Mouse (Mus musculus) intestine, postnatal 0 days (tissue): Measurements from ENCODE around the gene Gjd3. TPM values are rescaled to one million over a fixed set of nuclear protein-coding genes. Genes with fewer than 3 reads are reported as not detected.
A peak's percentile ranks its signal among the peaks of the same experiment; 100 is the strongest.

ENCODE experiments used
- ATAC-seq: fragments of 200-750 bp; cut with Nextera tagmentation; 2 replicates; pipeline ENCODE4 v1.8.0; 2017; ENCODE audit warnings: mild to moderate bottlenecking, moderate TSS enrichment, moderate library complexity
- H3K27ac ChIP-seq: fragments of 300-500 bp; sonication (generic); 2 replicates; pipeline ENCODE4 v1.5.1; 2014; ENCODE audit warnings: mild to moderate bottlenecking, low read depth, low read length, moderate library complexity
- H3K27me3 ChIP-seq: fragments of 300-500 bp; sonication (generic); replicated peaks from 2 replicates; pipeline ENCODE4 v1.6.1; 2014; ENCODE audit warnings: low read length, mixed read lengths; ENCODE audit not compliant: control insufficient read depth, insufficient read depth
- H3K36me3 ChIP-seq: fragments of 300-500 bp; sonication (generic); 2 replicates; pipeline ENCODE4 v1.6.1; 2014; ENCODE audit warnings: mild to moderate bottlenecking, moderate library complexity; ENCODE audit not compliant: control insufficient read depth, insufficient read depth
- H3K4me1 ChIP-seq: fragments of 300-500 bp; sonication (generic); replicated peaks from 2 replicates; pipeline ENCODE4 v1.6.1; 2014; ENCODE audit warnings: antibody characterized with exemption, low read length, mixed read lengths; ENCODE audit not compliant: control insufficient read depth, insufficient read depth
- H3K4me2 ChIP-seq: fragments of 300-500 bp; sonication (generic); replicated peaks from 2 replicates; pipeline ENCODE4 v1.6.1; 2014; ENCODE audit warnings: low read depth, mild to moderate bottlenecking, moderate library complexity
- H3K4me3 ChIP-seq: fragments of 300-500 bp; sonication (generic); 2 replicates; pipeline ENCODE4 v1.5.1; 2014; ENCODE audit warnings: low read depth, low read length
- H3K9ac ChIP-seq: fragments of 300-500 bp; sonication (generic); 2 replicates; pipeline ENCODE4 v1.6.1; 2014; ENCODE audit warnings: mild to moderate bottlenecking, low read depth, low read length
- H3K9me3 ChIP-seq: fragments of 300-500 bp; sonication (generic); 2 replicates; pipeline ENCODE4 v1.6.1; 2016; ENCODE audit warnings: mixed run types; ENCODE audit not compliant: control insufficient read depth
- CTCF ChIP-seq: sonication (generic); IDR thresholded peaks from 2 replicates; pipeline ENCODE4 v1.5.1; 2016; ENCODE audit warnings: low read depth, mild to moderate bottlenecking, control low read depth, antibody characterized with exemption, moderate library complexity
- WGBS: fragments of 180-500 bp; shearing (Covaris S2); extraction: QIAGEN DNeasy Blood & Tissue Kit; methylation state at CpG from one replicate; pipeline ENCODE4 v1.1.7; 2014; 5-methylcytosine and 5-hydroxymethylcytosine counted together
- polyA plus RNA-seq: library from polyadenylated mRNA; unstranded; fragments of >200 nt; fragmentation: Nextera tagmentation; extraction: Ambion mirVana; gene quantifications from 2 replicates; pipeline ENCODE4 v1.2.1, GENCODE M21; 2015

Gjd3 gene
- polyA plus RNA-seq, 1 experiment from 2014 or later: 0.80 TPM

DNA sequence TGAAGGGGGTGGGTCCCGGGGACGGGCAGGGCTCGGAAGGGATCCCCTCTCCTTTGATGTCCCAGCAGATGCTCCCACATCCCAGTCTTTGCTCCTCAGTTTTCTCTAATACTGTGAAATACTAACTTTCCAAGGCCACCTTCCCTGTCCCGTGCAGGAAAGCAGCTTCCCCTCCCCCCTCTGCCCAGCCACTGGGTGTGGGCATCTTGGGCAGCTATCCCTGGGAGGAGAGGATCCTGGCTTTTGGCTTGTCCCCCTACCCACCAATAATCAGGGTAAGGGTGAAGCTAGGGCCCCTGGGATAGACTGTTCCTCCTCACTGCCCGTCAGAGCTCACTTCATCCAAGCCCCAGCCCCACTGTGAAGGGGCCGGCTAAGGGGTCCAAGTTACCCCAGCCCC, 8.6 kb downstream of the Gjd3 start:
- 85% methylated on average over 6 of the region's 6 CpGs for WGBS
- 0 out of 2 replicates have a peak, but pooled peaks cover 3% of the 10 kb centered on the region for H3K4me1 ChIP-seq
- ATAC-seq: no peak
- no peaks in the 10 kb centered on the region for H3K9me3 ChIP-seq
- H3K4me3 ChIP-seq: no peak overlapping the region
- H3K27ac ChIP-seq: no peak overlapping the region
- H3K9ac ChIP-seq: no peak overlapping the region
- TF ChIP-seq CTCF: no peak
- H3K4me2 ChIP-seq: no peak overlapping the region
- no peaks in the 10 kb centered on the region for H3K27me3 ChIP-seq
- H3K36me3 ChIP-seq: peaks cover 54% of the 10 kb centered on the region

DNA sequence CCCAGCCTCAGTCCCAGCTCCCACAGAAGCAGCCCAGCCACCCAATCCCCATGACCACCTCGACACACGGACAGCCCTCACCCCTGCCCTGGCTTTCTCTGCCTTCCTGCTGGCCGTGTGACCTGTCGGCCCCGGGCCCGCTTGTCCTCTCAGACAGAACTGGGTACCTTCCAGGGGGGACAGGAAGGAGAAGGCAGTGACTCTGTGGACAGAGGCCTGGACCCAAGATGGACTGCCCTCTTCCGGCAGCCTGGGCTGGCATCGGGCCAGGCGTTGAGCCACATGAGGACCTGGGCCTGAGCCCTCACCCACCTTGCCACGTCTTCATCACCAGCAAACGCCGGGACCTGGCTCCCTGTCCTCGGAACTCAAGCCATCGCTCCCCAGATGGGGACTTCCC, 9.2 kb downstream of the Gjd3 start:
- Histone ChIP-seq H3K27ac (no peak overlapping the region), H3K27me3 (no peaks in the 10 kb centered on the region), H3K36me3 (peaks cover 57% of the 10 kb centered on the region), H3K4me3 (no peak overlapping the region), H3K9ac (no peak overlapping the region), H3K4me1 (0 out of 2 replicates have a peak, but pooled peaks cover 3% of the 10 kb centered on the region), H3K4me2 (no peak overlapping the region), H3K9me3 (no peaks in the 10 kb centered on the region)
- WGBS: 81% methylated on average over 14 of the region's 14 CpGs
- 0 out of 2 replicates have a peak, but pooled peaks have one; percentile 2 for TF ChIP-seq CTCF
- ATAC-seq: no peak

DNA sequence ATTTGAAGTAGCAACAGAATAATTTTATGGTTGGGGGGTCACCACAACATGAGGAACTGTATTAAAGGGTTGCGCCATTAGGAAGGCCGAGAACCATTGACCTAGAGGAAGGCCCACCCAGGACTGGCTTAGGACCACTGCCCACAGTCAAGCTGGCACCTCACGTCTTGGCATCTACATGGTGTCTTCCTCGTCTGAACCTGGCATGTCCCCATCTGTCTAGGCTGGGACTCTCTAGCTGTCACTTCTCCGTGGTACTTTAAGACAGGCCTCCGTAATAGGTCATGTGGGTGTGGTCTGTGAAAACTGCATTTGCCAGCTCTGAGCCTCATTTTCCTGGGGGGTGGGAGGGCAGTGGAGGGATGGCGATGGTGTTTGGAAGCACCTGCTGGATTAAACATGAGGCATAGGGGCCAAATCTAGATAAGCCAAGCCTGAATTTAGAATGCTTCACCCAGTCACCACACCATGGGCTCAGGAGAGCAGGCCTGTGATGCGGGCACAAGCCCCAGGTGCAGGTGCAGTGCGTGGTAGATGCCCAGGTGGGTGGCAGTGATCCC, 9.9 kb downstream of the Gjd3 start:
- Histone ChIP-seq H3K27me3 (no peaks in the 10 kb centered on the region), H3K27ac (peak overlapping the region; percentile 41; the same call in 1 of the 2 replicates), H3K36me3 (peaks cover 64% of the 10 kb centered on the region), H3K4me2 (no peak overlapping the region), H3K9ac (no peak overlapping the region), H3K9me3 (no peaks in the 10 kb centered on the region), H3K4me3 (no peak overlapping the region), H3K4me1 (0 out of 2 replicates have a peak, but pooled peaks cover 3% of the 10 kb centered on the region)
- no peak for ATAC-seq
- 82% methylated on average over 9 of the region's 9 CpGs for WGBS
- no peak for TF ChIP-seq CTCF

DNA sequence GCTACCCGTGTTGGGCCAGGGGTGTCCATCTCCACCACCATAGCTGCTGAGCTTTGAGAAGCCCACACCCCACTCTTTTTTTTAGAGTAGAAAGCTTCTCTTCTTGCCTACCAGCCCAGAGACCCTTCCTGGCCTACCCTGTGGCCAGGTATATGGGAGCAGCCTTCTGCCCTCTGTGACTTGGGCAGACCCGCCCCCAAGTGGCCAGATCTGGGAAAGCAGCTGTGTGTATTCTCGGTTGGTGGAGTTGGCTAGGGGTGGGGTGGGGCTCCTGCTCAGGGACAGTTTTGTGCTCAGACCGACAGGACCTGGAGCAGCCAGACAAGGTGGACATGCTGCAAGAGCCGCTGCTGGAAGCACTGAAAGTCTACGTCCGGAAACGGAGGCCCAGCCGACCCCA, 10.6 kb downstream of the Gjd3 start:
- Histone ChIP-seq H3K27ac (no peak overlapping the region), H3K9me3 (no peaks in the 10 kb centered on the region), H3K4me2 (no peak overlapping the region), H3K27me3 (no peaks in the 10 kb centered on the region), H3K36me3 (peaks cover 71% of the 10 kb centered on the region), H3K4me1 (0 out of 2 replicates have a peak, but pooled peaks cover 3% of the 10 kb centered on the region), H3K9ac (no peak overlapping the region), H3K4me3 (no peak overlapping the region)
- 51% methylated on average over 9 of the region's 9 CpGs for WGBS
- peak; percentile 95 for TF ChIP-seq CTCF
- ATAC-seq: no peak

DNA sequence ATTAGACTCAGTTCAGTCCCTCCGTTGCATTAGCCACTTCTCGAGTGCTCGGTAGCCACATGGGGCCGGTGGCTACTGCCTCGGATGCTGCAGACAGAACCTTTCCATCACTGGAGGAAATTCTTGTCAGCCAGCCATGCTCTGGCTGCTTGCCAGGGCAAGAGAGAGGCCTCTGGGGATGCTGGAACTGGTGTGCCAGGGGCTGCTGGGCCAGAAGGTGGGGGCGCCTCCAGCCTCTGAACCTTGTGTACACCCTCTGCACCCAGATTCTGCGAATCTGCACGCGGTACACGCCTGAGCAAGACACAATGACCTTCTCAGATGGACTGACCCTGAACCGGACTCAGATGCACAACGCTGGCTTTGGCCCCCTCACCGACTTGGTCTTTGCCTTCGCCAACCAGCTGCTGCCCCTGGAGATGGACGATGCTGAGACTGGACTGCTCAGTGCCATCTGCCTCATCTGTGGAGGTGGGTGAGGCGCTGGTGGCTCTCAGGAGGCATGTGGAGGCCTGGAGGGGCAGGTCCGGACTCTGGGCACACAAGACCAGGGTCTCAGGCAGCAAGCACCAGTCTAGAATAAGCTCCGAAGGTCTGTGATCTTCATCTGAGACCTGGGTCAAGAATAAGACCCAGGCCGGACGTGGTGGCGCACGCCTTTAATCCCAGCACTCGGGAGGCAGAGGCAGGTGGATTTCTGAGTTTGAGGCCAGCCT, 11.3 kb downstream of the Gjd3 start:
- 0 out of 2 replicates have a peak, but pooled peaks cover 3% of the 10 kb centered on the region for H3K4me1 ChIP-seq
- peaks cover 78% of the 10 kb centered on the region for H3K36me3 ChIP-seq
- no peaks in the 10 kb centered on the region for H3K27me3 ChIP-seq
- H3K9ac ChIP-seq: no peak overlapping the region
- peak overlapping the region; percentile 1; the same call in 1 of the 2 replicates for H3K27ac ChIP-seq
- no peaks in the 10 kb centered on the region for H3K9me3 ChIP-seq
- no peak for TF ChIP-seq CTCF
- ATAC-seq: no peak
- no peak overlapping the region for H3K4me3 ChIP-seq
- H3K4me2 ChIP-seq: no peak overlapping the region
- WGBS: 74% methylated on average over 23 of the region's 23 CpGs

DNA sequence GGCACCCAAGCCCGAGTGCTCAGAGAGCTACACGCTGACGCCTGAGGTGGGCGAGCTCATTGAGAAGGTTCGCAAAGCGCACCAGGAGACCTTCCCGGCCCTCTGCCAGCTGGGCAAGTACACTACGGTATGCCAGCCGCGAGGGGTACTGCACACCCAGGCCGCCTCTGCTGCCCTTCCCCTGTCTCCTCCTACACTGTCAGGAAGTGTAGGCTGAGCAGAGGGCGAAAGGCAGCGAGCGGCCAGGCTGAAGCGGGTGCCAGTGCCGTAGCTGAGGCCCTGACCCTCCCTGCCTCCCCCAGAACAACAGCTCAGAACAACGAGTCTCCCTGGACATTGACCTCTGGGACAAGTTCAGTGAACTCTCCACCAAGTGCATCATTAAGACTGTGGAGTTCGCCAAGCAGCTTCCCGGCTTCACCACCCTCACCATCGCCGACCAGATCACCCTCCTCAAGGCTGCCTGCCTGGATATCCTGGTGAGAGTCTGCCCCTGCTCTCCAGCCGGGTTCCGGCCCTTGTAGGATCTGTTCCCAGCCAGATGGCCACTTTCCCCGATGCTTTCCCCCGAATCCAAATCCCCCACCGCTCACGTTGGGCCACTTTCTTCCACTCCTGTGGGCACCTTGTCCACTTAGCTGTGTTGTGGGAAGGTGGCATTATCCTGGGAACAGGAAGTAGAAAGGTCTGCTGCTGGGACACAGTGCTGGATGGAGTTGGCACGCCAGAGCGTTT, 12.5 kb downstream of the Gjd3 start:
- Histone ChIP-seq H3K4me1 (0 out of 2 replicates have a peak, but pooled peaks cover 3% of the 10 kb centered on the region), H3K9me3 (no peaks in the 10 kb centered on the region), H3K36me3 (peaks cover 83% of the 10 kb centered on the region), H3K9ac (no peak overlapping the region), H3K4me3 (no peak overlapping the region), H3K27ac (no peak overlapping the region; the same call in 1 of the 2 replicates), H3K4me2 (no peak overlapping the region), H3K27me3 (no peaks in the 10 kb centered on the region)
- TF ChIP-seq CTCF: no peak
- no peak for ATAC-seq
- WGBS: 65% methylated on average over 29 of the region's 29 CpGs
